24 mouse cellular contexts compared by ENCODE assay signal in genomic region chr5:140461476-140461875, GRCm38 (mm10). TPM values are rescaled to one million over a fixed set of nuclear protein-coding genes. Genes with fewer than 3 reads are reported as not detected.
DNase-seq lines count a peak whose midpoint lies in the region.
"Had no signal": no experiment of that assay in that cellular context is flagged by ENCODE, and none has a peak within 500 bp of the region (broad histone marks: within the 10 kb centered on the region; RNA-seq: fewer than 3 reads in every experiment).

No protein-coding gene starts in this region.

- H3K4me1 ChIP-seq in embryonic facial prominence, embryonic 10.5 days, result no peaks in the 10 kb centered on the region
- H3K4me1 ChIP-seq: embryonic facial prominence, embryonic 13.5 days; embryonic facial prominence, embryonic 15.5 days; forebrain, embryonic 12.5 days had no signal

- H3K9me3 ChIP-seq in embryonic facial prominence, embryonic 10.5 days, result peaks cover 19% of the 10 kb centered on the region
- H3K9me3 ChIP-seq: embryonic facial prominence, embryonic 15.5 days had no signal

- DNase-seq in 3134 (ENCODE audit: extremely low read depth, insufficient read length, low spot score) (peak; percentile 44), 3T3-L1 (ENCODE audit: low read depth, low spot score) (peak; percentile 57)
- peak; percentile 57 for DNase-seq in Muller cell, postnatal 12 days (ENCODE audit: inconsistent ontology term)
- no peak for DNase-seq in thymus, postnatal 25 days
- no peak for DNase-seq in embryonic facial prominence, embryonic 10.5 days (ENCODE audit: low spot score)
- DNase-seq in kidney, adult 9 months, result no peak
- DNase-seq: adrenal gland, adult 2 months; adrenal gland, postnatal 10 days; adrenal gland, postnatal 25 days; cerebellum, adult 11 months; cerebellum, adult 18-20 months; cerebellum, adult 8-10 months; cerebellum, adult 9-11 months; cerebellum, postnatal 25 days had no signal

- 83% methylated on average over 3 of the region's 3 CpGs for whole genome bisulfite sequencing in embryonic facial prominence, embryonic 10.5 days

- no peaks in the 10 kb centered on the region for H3K36me3 ChIP-seq in embryonic facial prominence, embryonic 10.5 days (replicated peaks)
- H3K36me3 ChIP-seq: embryonic facial prominence, embryonic 13.5 days; embryonic facial prominence, embryonic 15.5 days; forebrain, embryonic 12.5 days; G1E had no signal

- no peak overlapping the region for H3K4me3 ChIP-seq in embryonic facial prominence, embryonic 10.5 days
- H3K4me3 ChIP-seq: embryonic facial prominence, embryonic 13.5 days; embryonic facial prominence, embryonic 15.5 days; erythroblast, embryonic 14.5 days; forebrain, embryonic 10.5 days; forebrain, embryonic 12.5 days had no signal

- H3K27me3 ChIP-seq in embryonic facial prominence, embryonic 10.5 days (replicated peaks; ENCODE audit: low read depth, poor library complexity, severe bottlenecking), result no peaks in the 10 kb centered on the region
- H3K27me3 ChIP-seq: CH12.LX; embryonic facial prominence, embryonic 13.5 days; embryonic facial prominence, embryonic 15.5 days; forebrain, embryonic 12.5 days had no signal

- H3K27ac ChIP-seq in embryonic facial prominence, embryonic 10.5 days (replicated peaks), result no peak overlapping the region
- H3K27ac ChIP-seq: embryonic facial prominence, embryonic 13.5 days; embryonic facial prominence, embryonic 15.5 days; forebrain, embryonic 10.5 days; forebrain, embryonic 12.5 days had no signal

RNA-seq across cellular contexts. Expression of gene Gm4869, which starts 16.0 kb away (rescaled TPM):
- not detected in 2 replicates for polyA plus RNA-seq in embryonic facial prominence, embryonic 10.5 days (2016; fragmentation: Nextera tagmentation; extraction: Ambion mirVana)
- polyA plus RNA-seq: CD4-positive, CD25-positive, alpha-beta regulatory T cell, adult 4 months; embryonic facial prominence, embryonic 13.5 days; erythroblast, embryonic 14.5 days; forebrain, embryonic 10.5 days; forebrain, embryonic 12.5 days; forebrain, embryonic 14.5 days; forebrain, embryonic 16.5 days; G1E had no signal

RNA-seq across cellular contexts. Expression of gene Eif3b, which starts 42.3 kb away (rescaled TPM):
- polyA plus RNA-seq in embryonic facial prominence, embryonic 10.5 days (2016; fragmentation: Nextera tagmentation; extraction: Ambion mirVana), result 167 and 183 TPM in 2 replicates

RNA-seq across cellular contexts. Expression of gene Chst12, which starts 43.9 kb away (rescaled TPM):
- 15.7 and 16.8 TPM in 2 replicates for polyA plus RNA-seq in embryonic facial prominence, embryonic 10.5 days (2016; fragmentation: Nextera tagmentation; extraction: Ambion mirVana)

Comparison
In these comparisons a context has a peak if more than half of its experiments do, and no peak if none do; other contexts are left out.
1. DNase-seq: peak in 3134 (single experiment), 3T3-L1 (single experiment) and Muller cell, postnatal 12 days (single experiment); none in thymus, postnatal 25 days (single experiment), embryonic facial prominence, embryonic 10.5 days (single experiment) and kidney, adult 9 months (single experiment).